Mouse (Mus musculus) layer of hippocampus, adult 9-10 months (tissue): ENCODE data around the gene Haus4.

Experiments
- DNase-seq: peaks from one replicate; pipeline ENCODE4 v3.0.0; 2022; ENCODE audit warnings: low spot score

Haus4 gene

DNA sequence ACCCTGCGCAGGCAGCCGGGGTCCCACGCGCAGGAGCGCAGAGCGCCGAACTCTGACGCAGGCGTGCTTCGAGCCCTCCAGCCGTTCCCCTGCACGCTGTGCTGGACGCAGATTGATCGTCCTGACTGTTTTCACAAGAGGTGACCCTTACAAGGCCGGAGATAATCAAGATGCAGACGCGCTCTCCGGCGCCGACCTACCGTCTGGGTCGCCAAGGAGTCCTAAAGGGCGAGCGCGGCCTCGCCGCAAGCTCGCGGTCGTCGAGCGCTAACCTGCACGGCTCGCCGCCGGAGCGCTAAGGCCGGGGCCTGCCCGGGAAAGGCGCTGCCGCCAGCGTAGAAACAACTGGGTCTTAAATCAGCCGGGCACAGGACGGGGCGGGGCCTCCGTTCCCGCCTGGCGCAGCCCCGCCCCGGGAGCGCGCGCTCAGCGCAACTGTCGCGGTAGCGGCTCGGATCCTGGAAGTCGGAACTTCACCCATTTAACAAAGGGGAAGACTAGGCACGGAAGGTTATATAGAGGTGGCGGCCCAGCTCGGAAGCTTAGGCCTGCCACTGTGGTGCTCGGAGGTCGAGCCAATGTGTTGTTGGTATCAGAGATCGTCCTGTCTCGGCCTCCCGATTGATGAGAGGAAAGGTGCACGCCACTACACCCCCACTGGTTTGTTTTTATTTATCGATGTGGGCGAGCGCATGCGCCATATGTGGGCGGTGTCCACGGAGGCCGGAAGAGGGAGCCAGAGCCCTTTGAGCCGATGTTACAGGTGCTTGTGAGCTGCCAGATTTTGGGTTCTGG, at the start of gene Haus4:
TSS of gene Haus4 (minus strand) at position 642 of the 795 bp plus-strand sequence.
- no peak for DNase-seq

GRCm38 (mm10) chr14:54603686-54604085, 49.3 kb upstream of the Haus4 start:
- no peak for DNase-seq

DNA sequence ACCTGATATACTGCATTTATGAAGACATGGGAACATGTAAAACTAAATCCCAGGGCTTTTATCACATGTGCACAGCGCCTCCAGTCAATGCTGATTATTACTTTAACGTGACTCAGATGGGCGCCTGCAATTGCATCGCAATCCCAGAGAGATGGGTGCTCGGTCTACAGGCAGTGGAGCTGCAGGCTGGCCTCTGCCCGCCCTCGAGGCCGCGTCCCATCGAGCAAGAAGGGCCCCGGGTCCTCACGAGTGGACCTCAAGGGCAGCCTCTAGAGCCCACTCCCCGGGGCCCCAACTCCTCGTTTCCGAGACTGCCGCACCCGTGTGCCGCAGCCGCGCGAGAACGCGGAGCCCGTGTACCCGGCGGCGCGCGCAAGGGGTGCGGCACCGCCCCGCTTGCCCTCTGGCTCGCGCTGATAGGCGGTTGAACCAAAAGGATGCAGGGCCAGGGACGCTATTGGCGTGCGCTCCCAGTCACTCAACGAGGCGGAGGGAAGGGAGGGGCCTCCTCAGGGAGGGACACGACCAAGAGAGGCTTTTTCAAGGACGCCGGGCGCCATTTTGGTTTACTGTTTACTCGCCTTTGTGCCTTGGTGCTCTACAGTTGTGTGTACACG, 48.7 kb upstream of the Haus4 start:
- peak; percentile 75 for DNase-seq

- DNase-seq, result no peak
These were observed 48.2 kb upstream of the Haus4 start for GRCm38 (mm10) chr14:54602613-54603012.

DNA sequence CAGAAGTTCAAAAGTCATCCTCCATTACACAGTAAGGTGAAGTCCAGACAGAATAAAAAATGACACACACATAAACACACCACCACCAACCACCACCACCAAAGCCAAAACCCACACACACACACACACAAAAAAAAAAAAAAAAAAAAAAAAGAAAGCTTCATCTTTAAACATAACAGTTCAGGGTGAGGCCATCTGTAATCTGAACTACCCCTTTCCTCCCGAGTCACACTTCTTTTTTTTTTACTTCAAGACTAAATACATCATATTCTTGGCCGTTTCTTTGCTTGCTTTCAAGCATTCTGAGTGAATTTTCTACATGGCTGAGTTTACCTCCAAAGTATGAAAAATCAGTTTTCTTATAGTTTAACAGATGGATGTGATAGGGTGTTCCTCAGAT, 47.2 kb upstream of the Haus4 start:
- DNase-seq, result no peak

DNA sequence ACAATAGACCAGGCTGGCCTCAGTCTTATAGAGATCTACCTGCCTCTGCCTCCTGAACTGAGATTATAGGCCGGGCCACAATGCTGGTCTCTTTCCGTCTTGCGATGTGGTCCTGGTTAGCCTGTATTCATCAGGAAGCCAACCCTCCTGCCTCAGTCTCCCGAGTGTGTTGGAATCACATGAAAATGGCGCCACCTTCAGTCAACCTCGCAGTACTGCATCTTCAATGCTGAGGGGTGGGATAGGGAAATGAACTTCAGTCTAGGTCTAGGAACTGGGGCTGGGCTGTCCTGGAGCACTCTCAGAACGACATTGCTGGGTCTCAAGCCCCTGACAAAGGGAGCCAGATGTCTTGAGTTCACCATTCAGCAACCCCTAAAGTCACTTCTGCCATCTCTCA, 42.7 kb upstream of the Haus4 start:
- DNase-seq, result no peak

DNA sequence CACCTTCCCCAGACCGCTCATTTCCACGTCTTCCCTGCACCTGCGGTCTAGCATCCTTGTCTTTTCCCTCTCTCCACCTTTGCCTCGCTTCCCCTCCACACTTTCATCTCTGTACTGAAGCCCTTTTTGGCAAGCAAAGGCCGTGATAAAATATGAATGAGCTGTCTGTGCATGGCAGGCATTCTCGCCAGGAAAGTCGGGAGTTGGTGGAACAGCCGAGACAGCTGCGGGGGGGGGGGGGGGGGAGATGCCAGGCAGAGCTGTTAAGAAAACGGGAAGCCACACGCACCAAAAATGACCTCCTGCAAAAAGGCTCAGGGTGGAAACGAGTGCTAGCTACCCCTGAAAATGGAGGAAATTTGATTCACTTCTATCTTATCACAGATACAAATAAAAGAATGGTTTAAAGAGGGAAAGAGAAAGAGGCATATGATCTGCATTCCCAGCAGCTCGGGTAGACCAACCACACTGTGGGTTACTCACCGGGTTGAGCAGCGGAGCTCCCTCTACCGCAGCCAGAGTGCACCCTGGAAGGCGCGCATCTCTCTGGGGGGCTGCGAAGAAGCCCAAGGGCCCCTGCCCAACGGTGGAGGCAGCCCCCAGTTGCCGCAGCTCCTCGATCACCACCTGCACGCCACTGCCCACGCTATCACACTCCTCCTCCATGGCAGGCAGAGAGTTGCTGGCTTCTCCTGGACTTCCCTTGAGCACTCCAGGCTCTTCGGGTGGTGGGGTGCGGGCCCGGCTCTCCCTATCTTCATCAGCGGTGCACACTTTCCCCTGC, 40.4 kb upstream of the Haus4 start:
- no peak for DNase-seq

GRCm38 (mm10) chr14:54594055-54594454, 39.6 kb upstream of the Haus4 start:
- DNase-seq, result no peak

DNA sequence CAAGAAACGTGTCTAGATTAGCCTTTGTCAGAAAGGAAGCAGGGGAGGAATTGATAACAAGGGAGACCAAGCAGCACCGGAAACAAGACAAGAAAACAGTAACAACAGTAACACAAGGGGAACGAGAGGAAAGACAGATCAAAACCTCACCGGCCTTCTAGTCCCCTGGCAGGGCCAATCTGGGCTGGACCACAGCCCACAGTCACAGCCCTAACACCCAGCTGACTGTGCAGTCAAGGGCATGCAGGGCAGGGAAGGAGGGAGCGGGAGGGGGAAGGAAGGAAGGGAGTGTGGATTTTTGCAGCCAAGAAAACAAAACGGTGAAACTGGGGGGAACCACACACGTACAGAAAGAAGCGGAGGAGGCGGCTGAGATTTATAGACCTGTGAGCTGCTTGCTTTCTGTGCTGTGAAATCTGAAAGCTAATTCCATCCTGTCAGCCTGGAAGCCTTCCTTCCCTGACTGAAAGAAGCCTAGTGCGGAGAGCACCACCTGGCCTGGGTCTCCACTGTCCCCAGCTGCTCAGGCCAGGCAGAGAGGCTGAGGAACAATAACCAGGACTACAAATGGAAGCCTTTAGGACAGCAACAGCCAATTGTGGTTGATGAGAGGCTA, 38.0 kb upstream of the Haus4 start:
- DNase-seq, result no peak

- no peak for DNase-seq
These were observed 36.6 kb upstream of the Haus4 start for GRCm38 (mm10) chr14:54591056-54591455.

GRCm38 (mm10) chr14:54583681-54584338, 29.4 kb upstream of the Haus4 start:
- DNase-seq, result no peak

DNA sequence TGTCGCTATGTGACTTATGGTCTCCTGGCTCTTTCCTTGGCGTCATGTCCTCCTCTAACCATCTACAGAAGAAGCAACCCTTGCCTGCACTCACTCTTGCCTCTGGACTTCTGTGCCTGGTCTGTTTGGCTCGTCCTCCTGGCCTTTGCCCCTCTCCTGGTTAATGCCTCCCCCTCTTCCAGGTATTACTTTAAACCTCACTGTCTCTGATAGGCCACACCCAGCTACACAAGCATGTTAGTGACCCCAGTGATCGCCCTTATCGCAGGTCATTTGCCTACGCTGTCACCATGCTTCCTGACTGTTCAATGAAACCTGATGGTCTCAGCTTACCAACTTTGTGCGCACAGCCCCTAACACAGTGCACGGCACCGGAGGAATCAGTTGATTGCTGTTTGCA, 28.1 kb upstream of the Haus4 start:
- no peak for DNase-seq

- DNase-seq, result no peak
These were observed 25.2 kb upstream of the Haus4 start for GRCm38 (mm10) chr14:54579638-54580037.

GRCm38 (mm10) chr14:54578063-54578462, 23.6 kb upstream of the Haus4 start:
- DNase-seq, result no peak

DNA sequence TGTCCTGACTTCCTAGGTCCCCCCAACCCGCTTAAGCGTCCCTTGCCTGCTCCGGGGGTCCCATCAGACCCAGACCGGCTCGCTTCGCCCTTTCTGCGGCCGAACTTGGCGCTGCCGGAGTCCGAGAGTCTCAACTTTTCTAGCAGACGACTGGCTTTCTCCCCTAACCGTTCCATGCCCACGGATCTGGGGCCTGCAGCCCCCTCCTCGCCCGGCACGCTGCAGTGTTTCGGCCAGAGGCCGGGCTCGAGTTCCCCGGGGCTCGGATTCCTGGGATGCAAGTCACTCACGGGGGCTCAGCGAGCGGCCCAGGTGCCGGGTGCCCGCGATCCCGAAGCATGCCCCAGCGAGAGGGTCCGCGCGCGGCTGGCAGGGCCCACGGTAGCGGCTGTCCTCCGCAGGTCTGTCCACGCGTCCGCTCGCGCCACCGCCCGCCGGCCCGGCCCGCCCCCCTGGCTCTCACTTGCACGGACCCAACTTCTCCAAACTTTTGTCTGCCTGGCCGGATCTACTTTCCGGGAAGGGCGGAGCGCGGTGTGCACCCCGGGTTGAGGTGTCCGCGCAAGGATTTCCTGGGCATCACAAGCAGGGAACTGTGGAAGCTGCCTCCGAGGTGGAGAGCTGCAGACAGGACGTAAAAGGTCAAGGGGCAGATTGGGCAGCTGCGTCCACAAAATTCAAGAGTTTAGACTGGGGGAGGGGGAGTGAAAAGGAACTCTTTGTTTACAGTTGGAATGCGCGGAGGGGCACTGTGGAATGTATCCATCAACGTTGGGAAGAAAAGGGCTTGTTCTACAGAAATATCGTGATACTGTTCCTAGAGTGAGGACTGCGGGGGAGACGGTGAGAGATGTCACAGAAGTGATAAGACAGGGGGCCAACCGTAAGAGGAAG, 22.9 kb upstream of the Haus4 start, which contains the start of gene Ajuba:
TSS of gene Ajuba (minus strand) at position 470 of the 894 bp plus-strand sequence.
- DNase-seq, result no peak

DNA sequence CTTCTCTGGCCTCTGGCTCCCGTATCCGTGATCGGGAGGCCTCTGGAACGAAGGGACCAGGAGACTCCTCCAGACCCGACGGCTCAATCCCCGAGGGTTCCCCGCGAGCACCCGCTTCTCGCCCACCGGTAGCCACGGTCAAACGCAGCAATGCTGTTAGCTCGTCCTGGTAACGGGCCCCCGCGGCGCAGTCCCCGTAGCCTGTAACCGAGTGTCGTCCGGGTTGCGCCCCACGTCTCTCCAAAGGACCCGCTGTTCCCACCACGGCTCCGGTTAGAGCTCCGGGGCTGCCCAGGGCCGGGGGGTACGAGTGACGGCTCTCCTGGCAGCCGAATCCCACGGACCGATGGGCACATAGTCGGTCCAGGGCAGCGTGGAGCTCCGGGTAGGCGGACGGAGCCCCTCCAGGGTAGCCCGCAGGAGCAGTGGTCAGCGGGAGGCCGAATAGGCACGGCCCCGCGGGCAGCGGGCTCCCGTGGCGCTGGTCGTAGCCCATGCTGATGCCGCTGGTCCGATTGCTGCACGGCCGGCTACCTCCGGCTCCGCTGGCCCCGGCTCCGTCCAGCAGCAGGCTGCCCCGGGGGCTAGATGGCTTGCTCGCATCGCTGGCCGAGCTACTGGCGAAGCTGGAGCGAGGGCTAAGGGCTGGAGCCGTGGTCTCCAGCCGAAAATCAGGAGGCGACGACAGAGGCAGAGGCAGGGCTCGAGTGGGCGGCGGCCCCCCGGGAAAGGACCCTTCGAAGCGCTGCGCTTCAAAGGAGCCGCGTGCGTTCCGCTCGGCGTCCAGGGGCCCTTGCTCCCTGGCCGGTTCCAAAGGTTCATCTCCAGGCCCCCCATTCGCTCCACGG, 22.0 kb upstream of the Haus4 start:
- DNase-seq, result no peak

DNA sequence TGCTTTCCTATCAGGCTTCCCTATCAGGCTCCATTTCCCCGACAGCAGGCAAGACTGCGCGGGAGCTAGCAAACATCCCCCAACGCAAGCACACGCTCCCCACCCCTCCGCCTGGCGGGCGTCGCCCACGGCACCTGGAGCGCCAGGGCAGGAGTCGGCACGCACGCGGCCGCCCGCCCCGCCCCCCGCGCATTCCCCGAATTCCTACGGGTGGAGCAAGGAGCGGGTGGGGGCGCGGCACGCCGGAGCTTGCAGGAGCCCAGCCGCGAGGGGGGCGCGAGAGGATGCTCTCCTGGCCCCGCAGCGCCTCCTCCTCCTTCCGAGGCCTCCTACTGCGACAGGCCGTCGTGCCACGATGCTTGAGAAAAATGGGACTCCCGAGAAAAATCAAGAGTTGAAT, 21.2 kb upstream of the Haus4 start:
- DNase-seq, result no peak

DNA sequence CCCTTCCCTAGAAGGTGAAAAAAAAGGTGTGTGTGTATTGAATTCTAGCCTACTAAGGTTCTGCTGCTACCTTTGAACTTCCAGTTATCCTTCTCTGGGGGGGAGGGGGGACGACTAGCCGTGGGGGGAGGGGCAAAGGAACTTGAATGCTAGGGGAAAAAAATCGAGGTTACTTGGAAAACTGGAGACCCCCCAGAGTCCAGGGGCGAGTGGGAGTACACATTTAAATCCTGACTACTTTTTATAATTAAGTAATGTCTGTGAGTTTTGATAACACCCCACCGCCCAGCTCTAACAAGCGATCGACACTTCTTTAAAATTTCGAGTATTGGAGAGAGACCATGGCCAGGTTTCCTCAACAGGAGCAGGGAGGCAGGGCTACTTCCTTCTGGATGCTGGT, 20.6 kb upstream of the Haus4 start:
- no peak for DNase-seq

- DNase-seq, result no peak
These were observed 19.8 kb upstream of the Haus4 start for GRCm38 (mm10) chr14:54574253-54574652.
